8 mouse cellular contexts compared by ENCODE assay signal in genomic region chr7:134224741-134225612, GRCm38 (mm10). TPM values are rescaled to one million over a fixed set of nuclear protein-coding genes. Genes with fewer than 3 reads are reported as not detected.
DNase-seq lines count a peak whose midpoint lies in the region; ATAC-seq and TF ChIP-seq lines count a peak whose summit lies in the region.

No protein-coding gene starts in this region.

- H3K9ac ChIP-seq in hindbrain, embryonic 13.5 days, result peak overlapping the region; percentile 80

- POLR2A ChIA-PET in Patski (lab: Charles Lee), result interaction anchor here (0.7 to 1.5 kb wide), 3 partner anchors 36 to 372 kb away, joined by 3 to 5 read pairs (median 3); no protein-coding TSS in a partner anchor

- ATAC-seq in Patski, result peak; percentile 49
- ATAC-seq in hindbrain, embryonic 13.5 days (ENCODE audit: low FRiP score), result peak; percentile 72

- no peak for DNase-seq in Patski (ENCODE audit: low read depth, low spot score)
- DNase-seq in cerebellum, postnatal 25 days, result peak; percentile 43 to 66
- peak; percentile 35 to 47 for DNase-seq in frontal cortex, postnatal 36 days (ENCODE audit: low spot score in 2 of 2)
- peak; percentile 65 to 72 for DNase-seq in layer of hippocampus, postnatal 36 days
- DNase-seq in lung, postnatal 36 days, result peak; percentile 38
- peak; percentile 54 for DNase-seq in right cerebral cortex, postnatal 25 days
- DNase-seq in spleen, postnatal 10 days (ENCODE audit: low spot score in 2 of 2), result no peak

- no peaks in the 10 kb centered on the region for H3K27me3 ChIP-seq in Patski
- peaks cover 26% of the 10 kb centered on the region for H3K27me3 ChIP-seq in hindbrain, embryonic 13.5 days

- no peaks in the 10 kb centered on the region for H3K9me3 ChIP-seq in hindbrain, embryonic 13.5 days

- H3K36me3 ChIP-seq in hindbrain, embryonic 13.5 days, result no peaks in the 10 kb centered on the region

- H3K4me3 ChIP-seq in hindbrain, embryonic 13.5 days, result peak overlapping the region; percentile 62

- H3K27ac ChIP-seq in hindbrain, embryonic 13.5 days, result peak overlapping the region; percentile 64

- in situ Hi-C loops in Patski (cut with MboI; ENCODE audit: low pct_unique_long_range_greater_than_20kb), result loop anchor here (5.0 kb wide), 2 partner anchors 268 to 368 kb away; no protein-coding TSS in a partner anchor

- CTCF ChIA-PET in Patski (lab: Charles Lee), result interaction anchor here (1.5 to 1.8 kb wide), 2 partner anchors 110 to 365 kb away, joined by 5 to 9 read pairs; no protein-coding TSS in a partner anchor

- peak overlapping the region; percentile 92 for H3K4me2 ChIP-seq in hindbrain, embryonic 13.5 days

- no peak for TF ChIP-seq CTCF in Patski (IDR thresholded peaks at IDR 0.05)

- WGBS in hindbrain, embryonic 13.5 days, result under 1% methylated on average over 79 of the region's 90 CpGs

- H3K4me1 ChIP-seq in hindbrain, embryonic 13.5 days (replicated peaks), result peaks cover 27% of the 10 kb centered on the region

RNA-seq across cellular contexts. Expression of gene Adam12, which starts 7.0 kb away (rescaled TPM):
- polyA plus RNA-seq in Patski (2021), result 9.4 TPM
- polyA plus RNA-seq in hindbrain, embryonic 13.5 days (2015; fragmentation: Nextera tagmentation; extraction: Ambion mirVana), result 2.6 and 3.1 TPM in 2 replicates
- 1 to 10 TPM; 7.1 TPM for total RNA-seq in layer of hippocampus, postnatal 36 days (2021)

Comparison
In these comparisons a context has a peak if more than half of its experiments do, and no peak if none do; other contexts are left out.
1. DNase-seq: peak in cerebellum, postnatal 25 days (2 of 2), frontal cortex, postnatal 36 days (2 of 2), layer of hippocampus, postnatal 36 days (2 of 2), lung, postnatal 36 days (single experiment) and right cerebral cortex, postnatal 25 days (single experiment); none in Patski (single experiment) and spleen, postnatal 10 days (0 of 2).